Mouse (Mus musculus) MEL (cell line): ENCODE measurements around the gene Nrf1.

Experiments
- CTCF ChIP-seq, 3 experiments: IDR thresholded peaks in 2 of 3; conservative IDR thresholded peaks in 1 of 3; 2 replicates each; pipeline ENCODE4 v1.5.1; 2011 to 2012; ENCODE audit warnings: low read length in 3 of 3, low read depth in 2 of 3, mild to moderate bottlenecking in 2 of 3, improper control_type of control experiment in 1 of 3, inconsistent platforms in 1 of 3, mixed read lengths in 1 of 3, moderate library complexity in 1 of 3; ENCODE audit not compliant: control insufficient read depth in 1 of 3, insufficient read depth in 1 of 3, poor library complexity in 1 of 3, severe bottlenecking in 1 of 3
- KAT2A ChIP-seq: conservative IDR thresholded peaks from 2 replicates; pipeline ENCODE4 v1.6.1; 2012; ENCODE audit warnings: low read depth, low read length, improper control_type of control experiment, inconsistent platforms
- POLR2A ChIP-seq, 2 experiments: IDR thresholded peaks; 2 replicates each; pipeline ENCODE4 v1.6.1; 2011 to 2012; ENCODE audit warnings: low read length in 2 of 2, mild to moderate bottlenecking in 2 of 2, control low read depth in 1 of 2, improper control_type of control experiment in 1 of 2, low read depth in 1 of 2, moderate library complexity in 1 of 2; ENCODE audit not compliant: control insufficient read depth in 1 of 2, insufficient read depth in 1 of 2, poor library complexity in 1 of 2

DNA sequence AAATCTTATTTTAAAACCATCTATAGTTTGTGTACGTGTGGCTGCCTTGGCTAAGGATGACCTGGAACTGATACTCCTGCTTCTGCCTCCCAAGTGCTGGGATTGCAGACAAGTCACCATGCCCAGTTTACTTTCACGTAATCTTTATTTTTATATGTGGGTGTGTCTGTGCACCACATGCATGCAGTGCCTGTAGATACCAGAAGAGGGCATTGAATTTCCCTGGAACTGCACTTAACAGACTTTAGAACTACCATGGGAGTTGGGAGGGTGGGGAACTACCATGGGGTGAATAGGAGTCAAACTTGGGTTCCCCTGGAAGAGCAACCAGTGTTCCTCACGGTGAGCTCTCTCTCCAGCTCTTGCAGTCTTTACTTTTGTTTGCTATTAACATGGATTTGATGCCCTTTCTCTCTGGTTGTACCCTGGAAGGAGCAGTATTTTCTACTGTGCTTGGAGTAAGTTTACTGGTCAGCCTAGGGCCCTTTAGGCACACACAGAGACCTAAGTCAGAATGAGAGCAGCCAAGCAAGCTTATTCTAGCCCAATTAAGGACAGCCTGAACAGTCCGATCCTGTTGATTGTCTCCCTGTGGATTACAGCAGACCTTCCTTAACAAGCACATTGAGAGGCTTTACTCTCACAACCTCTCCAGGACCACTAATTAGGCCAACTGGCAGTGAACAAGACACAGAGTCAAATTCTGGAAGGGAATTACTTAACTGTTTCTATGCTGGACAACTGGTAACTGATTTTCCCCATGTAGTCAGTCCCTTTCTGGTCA is 64.8 kb downstream of the Nrf1 start:
- TF ChIP-seq POLR2A (IDR thresholded peaks at IDR 0.05; ENCODE audit: control insufficient read depth in 1 of 2, insufficient read depth in 1 of 2, low read depth in 1 of 2, low read length in 2 of 2, poor library complexity in 1 of 2) (no peak), CTCF (IDR thresholded peaks at IDR 0.05 in 2 of 3, conservative IDR thresholded peaks at IDR 0.05 in 1 of 3; ENCODE audit: control insufficient read depth in 1 of 3, insufficient read depth in 1 of 3, low read depth in 2 of 3, low read length in 3 of 3, poor library complexity in 1 of 3, severe bottlenecking in 1 of 3) (peak in 2 of 3 experiments; percentile 3 to 30; a peak in 2 of 6 replicates), KAT2A (no peak)
